Mouse (Mus musculus): Measurements from ENCODE around the gene Dnah14. TPM values are rescaled to one million over a fixed set of nuclear protein-coding genes. Genes with fewer than 3 reads are reported as not detected.

Gene Dnah14
- polyA plus RNA-seq, 1 experiment from 2014 or later = 1.9 TPM

DNA sequence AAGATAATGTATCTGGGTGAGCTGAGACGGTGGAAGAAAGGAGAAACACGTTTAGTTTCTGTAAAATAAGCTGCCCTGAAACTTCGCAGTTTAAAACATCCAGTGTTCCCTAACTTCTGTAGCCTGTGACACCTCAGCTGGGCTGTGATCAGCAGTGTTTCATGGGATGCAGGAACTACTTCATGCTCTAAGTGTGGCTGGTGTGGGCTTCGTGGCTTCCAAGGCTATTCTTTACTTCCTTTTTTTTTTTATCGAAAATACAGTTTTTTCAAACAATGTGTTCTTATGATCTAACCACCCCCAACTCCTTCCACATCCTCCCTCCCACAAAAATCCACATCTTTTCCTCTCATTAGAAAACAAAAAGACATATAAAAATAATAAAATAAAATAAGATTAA lies 20.9 kb upstream of the Dnah14 start:
- Histone ChIP-seq H3K4me3 (no peak overlapping the region), H3K9me3 (replicated peaks) (no peaks in the 10 kb centered on the region), H3K36me3 (no peaks in the 10 kb centered on the region), H3K27me3 (ENCODE audit: low read depth, poor library complexity, severe bottlenecking) (no peaks in the 10 kb centered on the region), H3K4me1 (peaks cover 12% of the 10 kb centered on the region), H3K27ac (replicated peaks) (no peak overlapping the region)
- 94% methylated on average over 5 of the region's 5 CpGs for WGBS
- DNase-seq (ENCODE audit: low spot score) = no peak

- DNase-seq (ENCODE audit: low spot score) = no peak
- Histone ChIP-seq H3K4me1 (peaks cover 14% of the 10 kb centered on the region), H3K36me3 (no peaks in the 10 kb centered on the region), H3K27ac (replicated peaks) (no peak overlapping the region), H3K9me3 (replicated peaks) (no peaks in the 10 kb centered on the region), H3K4me3 (no peak overlapping the region), H3K27me3 (ENCODE audit: low read depth, poor library complexity, severe bottlenecking) (no peaks in the 10 kb centered on the region)
- WGBS = 73% methylated on average over 10 of the region's 10 CpGs
These were observed 16.7 kb upstream of the Dnah14 start for GRCm38 (mm10) chr1:181559655-181560054.

GRCm38 (mm10) chr1:181560325-181560724 lies 16.0 kb upstream of the Dnah14 start:
- H3K36me3 ChIP-seq = no peaks in the 10 kb centered on the region
- DNase-seq (ENCODE audit: low spot score) = no peak
- peaks cover 14% of the 10 kb centered on the region for H3K4me1 ChIP-seq
- H3K27ac ChIP-seq (replicated peaks) = no peak overlapping the region
- H3K9me3 ChIP-seq (replicated peaks) = no peaks in the 10 kb centered on the region
- H3K27me3 ChIP-seq (ENCODE audit: low read depth, poor library complexity, severe bottlenecking) = no peaks in the 10 kb centered on the region
- no peak overlapping the region for H3K4me3 ChIP-seq
- 88% methylated on average over 6 of the region's 6 CpGs for whole genome bisulfite sequencing

DNA sequence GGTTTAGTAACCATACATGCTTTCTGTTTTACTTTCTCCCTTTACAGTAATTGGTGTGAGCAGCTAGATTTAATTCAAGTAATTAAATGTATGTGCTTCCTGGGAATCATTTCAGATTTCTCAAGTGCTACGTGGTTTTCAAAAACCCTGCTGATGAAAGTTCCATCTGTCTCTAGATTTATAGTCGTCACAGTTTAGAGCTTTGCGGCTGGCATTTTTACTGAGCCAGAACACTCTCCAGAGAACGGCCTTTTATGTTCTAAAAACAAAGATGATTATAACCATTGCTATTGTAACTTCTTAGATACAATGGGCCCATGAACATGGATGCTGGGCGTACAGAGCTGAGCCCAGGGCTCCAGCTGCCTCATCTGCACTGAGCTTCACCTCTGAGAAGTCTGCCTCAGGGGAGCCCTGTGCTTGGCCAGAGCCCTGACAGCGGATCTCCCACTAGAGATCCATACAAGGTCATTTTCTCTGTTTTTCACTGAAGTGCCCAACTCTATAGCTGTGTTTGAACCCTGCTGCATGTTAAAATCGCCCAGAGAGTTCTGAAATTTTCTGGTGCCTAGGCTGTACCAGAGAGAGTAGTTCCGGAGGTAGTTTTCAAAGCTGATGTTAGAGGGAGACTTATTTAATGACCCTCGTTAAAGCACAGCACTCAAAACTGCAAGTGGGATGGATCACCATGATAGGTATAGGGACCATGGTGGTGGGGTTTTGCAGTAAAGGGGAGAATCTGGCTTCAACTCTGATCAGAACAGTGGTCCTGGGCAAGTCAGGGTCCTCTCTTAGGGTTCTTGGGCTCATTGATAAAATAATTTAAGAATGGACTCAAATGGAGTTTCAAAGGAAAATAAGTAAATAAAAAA lies 15.2 kb upstream of the Dnah14 start:
- DNase-seq (ENCODE audit: low spot score) = no peak

DNA sequence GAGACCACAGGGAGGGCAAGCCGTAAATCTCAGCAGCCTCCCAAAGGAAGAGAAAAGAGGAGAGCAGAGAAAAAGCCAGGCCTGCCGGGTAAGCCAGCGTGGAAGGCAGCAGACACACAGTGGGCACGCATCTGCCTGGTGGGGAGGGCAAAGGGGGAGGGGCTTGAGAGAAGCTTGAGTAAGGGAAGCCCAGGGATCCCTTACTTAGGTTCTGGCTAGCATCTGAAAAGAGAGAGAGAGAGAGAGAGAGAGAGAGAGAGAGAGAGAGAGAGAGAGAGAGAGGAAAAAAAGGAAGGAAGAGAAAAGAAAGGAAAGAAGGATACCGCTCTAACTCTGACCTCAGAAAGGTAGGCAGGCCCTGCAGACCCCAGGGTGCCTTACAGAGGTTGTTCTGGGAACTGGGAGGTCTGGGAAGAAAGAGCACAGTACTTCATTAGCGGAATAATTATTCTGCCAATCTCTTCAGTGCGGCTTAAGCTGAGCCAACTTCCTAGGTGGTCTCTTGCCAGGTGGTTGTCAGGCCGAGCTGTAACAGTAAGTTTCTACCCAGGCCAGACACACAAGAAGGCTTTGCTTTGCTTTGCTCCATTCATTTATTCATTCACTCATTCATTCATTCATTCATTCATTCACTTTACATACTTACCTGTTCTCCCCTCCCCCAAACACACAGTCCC lies 14.5 kb upstream of the Dnah14 start:
- Histone ChIP-seq H3K9me3 (replicated peaks) (no peaks in the 10 kb centered on the region), H3K4me1 (peaks cover 14% of the 10 kb centered on the region), H3K4me3 (no peak overlapping the region), H3K27me3 (ENCODE audit: low read depth, poor library complexity, severe bottlenecking) (no peaks in the 10 kb centered on the region), H3K36me3 (no peaks in the 10 kb centered on the region), H3K27ac (replicated peaks) (no peak overlapping the region; the same call in 1 of the 2 replicates)
- 21% methylated on average over 8 of the region's 8 CpGs for WGBS
- no peak for DNase-seq (ENCODE audit: low spot score)

More for the DNA sequence above, 15.2 kb upstream of the Dnah14 start:
- no peaks in the 10 kb centered on the region for H3K27me3 ChIP-seq (ENCODE audit: low read depth, poor library complexity, severe bottlenecking)
- 77% methylated on average over 9 of the region's 9 CpGs for WGBS
- H3K27ac ChIP-seq (replicated peaks) = no peak overlapping the region
- H3K4me3 ChIP-seq = no peak overlapping the region
- no peaks in the 10 kb centered on the region for H3K36me3 ChIP-seq
- H3K4me1 ChIP-seq = peaks cover 14% of the 10 kb centered on the region
- no peaks in the 10 kb centered on the region for H3K9me3 ChIP-seq (replicated peaks)

- Histone ChIP-seq H3K36me3 (no peaks in the 10 kb centered on the region), H3K4me3 (no peak overlapping the region), H3K9me3 (replicated peaks) (no peaks in the 10 kb centered on the region), H3K4me1 (no peaks in the 10 kb centered on the region), H3K27ac (replicated peaks) (no peak overlapping the region), H3K27me3 (ENCODE audit: low read depth, poor library complexity, severe bottlenecking) (no peaks in the 10 kb centered on the region)
- WGBS = 87% methylated on average over 9 of the region's 9 CpGs
- no peak for DNase-seq (ENCODE audit: low spot score)
These were observed 6.9 kb upstream of the Dnah14 start for GRCm38 (mm10) chr1:181569447-181569846.

DNA sequence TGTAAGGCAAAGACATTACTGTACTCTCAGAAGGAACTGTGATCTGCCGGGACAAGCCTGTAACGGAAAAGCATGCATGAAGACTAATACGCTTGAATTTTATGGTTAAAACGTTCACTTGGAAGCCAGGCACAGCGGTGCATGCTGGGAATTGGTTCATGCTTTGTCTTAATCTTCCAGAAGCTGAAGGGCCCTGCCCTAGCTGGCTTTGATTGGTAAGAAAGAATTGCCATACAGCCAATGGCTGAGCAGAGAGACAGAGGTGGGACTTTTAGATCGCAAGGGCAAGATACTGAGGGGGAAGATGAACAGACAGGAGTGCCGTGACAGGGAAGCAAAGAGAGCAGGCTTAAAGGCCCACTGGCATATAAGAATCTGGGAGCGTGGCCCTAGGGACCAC lies 6.8 kb downstream of the Dnah14 start:
- DNase-seq (ENCODE audit: low spot score) = no peak
- H3K27me3 ChIP-seq (ENCODE audit: low read depth, poor library complexity, severe bottlenecking) = no peaks in the 10 kb centered on the region
- no peaks in the 10 kb centered on the region for H3K9me3 ChIP-seq (replicated peaks)
- 0 out of 2 replicates have a peak, but pooled peaks cover 4% of the 10 kb centered on the region for H3K4me1 ChIP-seq
- WGBS = 73% methylated on average over 8 of the region's 8 CpGs
- H3K36me3 ChIP-seq = no peaks in the 10 kb centered on the region
- no peak overlapping the region for H3K4me3 ChIP-seq
- no peak overlapping the region for H3K27ac ChIP-seq (replicated peaks)

DNA sequence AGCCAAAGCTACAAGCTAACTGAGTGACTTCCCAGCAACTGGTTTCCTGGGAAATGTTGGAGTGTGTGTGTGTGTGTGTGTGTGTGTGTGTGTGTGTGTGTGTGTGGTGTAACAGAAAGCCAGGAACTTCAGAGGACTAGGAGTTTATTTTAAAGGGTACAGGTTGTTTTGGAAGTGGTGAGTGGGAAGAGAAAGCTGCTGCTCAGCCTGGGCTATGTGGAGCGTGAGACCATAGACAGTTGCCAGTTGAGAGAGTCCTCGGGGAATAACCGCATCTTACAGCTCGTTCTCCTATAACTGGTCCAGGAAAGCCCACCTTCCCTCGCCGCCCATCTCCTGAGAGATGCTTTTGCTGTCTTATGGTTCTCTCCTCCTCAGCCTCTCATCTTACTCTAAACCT lies 12.8 kb downstream of the Dnah14 start:
- no peaks in the 10 kb centered on the region for H3K9me3 ChIP-seq (replicated peaks)
- H3K27ac ChIP-seq (replicated peaks) = no peak overlapping the region
- H3K4me3 ChIP-seq = no peak overlapping the region
- H3K27me3 ChIP-seq (ENCODE audit: low read depth, poor library complexity, severe bottlenecking) = no peaks in the 10 kb centered on the region
- no peak for DNase-seq (ENCODE audit: low spot score)
- H3K4me1 ChIP-seq = no peaks in the 10 kb centered on the region
- no peaks in the 10 kb centered on the region for H3K36me3 ChIP-seq
- WGBS = 89% methylated on average over 6 of the region's 6 CpGs

GRCm38 (mm10) chr1:181599376-181599775 lies 23.0 kb downstream of the Dnah14 start:
- H3K36me3 ChIP-seq = no peaks in the 10 kb centered on the region
- H3K9me3 ChIP-seq (replicated peaks) = no peaks in the 10 kb centered on the region
- H3K4me1 ChIP-seq = no peaks in the 10 kb centered on the region
- no peaks in the 10 kb centered on the region for H3K27me3 ChIP-seq (ENCODE audit: low read depth, poor library complexity, severe bottlenecking)
- 62% methylated on average over 4 of the region's 4 CpGs for WGBS
- no peak for DNase-seq (ENCODE audit: low spot score)
- H3K27ac ChIP-seq (replicated peaks) = no peak overlapping the region
- H3K4me3 ChIP-seq = no peak overlapping the region

DNA sequence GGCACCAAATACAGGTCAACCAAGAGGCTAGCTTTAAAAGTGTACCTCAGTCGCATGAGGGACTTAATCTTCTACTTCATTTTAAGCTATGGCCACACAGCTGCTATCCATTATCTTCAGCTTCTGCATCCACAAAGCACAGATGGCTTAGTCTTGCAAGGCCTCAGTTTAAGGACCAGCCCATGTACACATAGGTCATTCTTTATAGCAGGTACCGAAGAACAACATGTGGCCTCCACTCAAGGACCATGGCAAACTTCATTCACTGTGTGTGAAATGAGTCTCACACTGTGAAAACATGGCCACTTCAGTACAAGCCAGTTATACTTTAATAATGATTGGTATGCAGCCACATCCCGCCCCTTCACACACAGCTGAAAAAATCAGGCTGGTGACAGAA lies 34.8 kb downstream of the Dnah14 start:
- no peaks in the 10 kb centered on the region for H3K27me3 ChIP-seq (ENCODE audit: low read depth, poor library complexity, severe bottlenecking)
- DNase-seq (ENCODE audit: low spot score) = no peak
- WGBS = 73% methylated on average over 3 of the region's 3 CpGs
- no peaks in the 10 kb centered on the region for H3K9me3 ChIP-seq (replicated peaks)
- H3K36me3 ChIP-seq = no peaks in the 10 kb centered on the region
- H3K4me3 ChIP-seq = no peak overlapping the region
- no peak overlapping the region for H3K27ac ChIP-seq (replicated peaks)
- H3K4me1 ChIP-seq = no peaks in the 10 kb centered on the region

GRCm38 (mm10) chr1:181615866-181616491 lies 39.6 kb downstream of the Dnah14 start:
- Histone ChIP-seq H3K36me3 (no peaks in the 10 kb centered on the region), H3K4me3 (no peak overlapping the region), H3K9me3 (replicated peaks) (no peaks in the 10 kb centered on the region), H3K27ac (replicated peaks) (no peak overlapping the region), H3K4me1 (no peaks in the 10 kb centered on the region), H3K27me3 (ENCODE audit: low read depth, poor library complexity, severe bottlenecking) (no peaks in the 10 kb centered on the region)
- peak; percentile 40 for DNase-seq (ENCODE audit: low spot score)
- 49% methylated on average over 11 of the region's 11 CpGs for WGBS

- Histone ChIP-seq H3K4me3 (no peak overlapping the region), H3K9me3 (replicated peaks) (no peaks in the 10 kb centered on the region), H3K27ac (replicated peaks) (no peak overlapping the region), H3K36me3 (no peaks in the 10 kb centered on the region), H3K27me3 (ENCODE audit: low read depth, poor library complexity, severe bottlenecking) (no peaks in the 10 kb centered on the region), H3K4me1 (no peaks in the 10 kb centered on the region)
- WGBS = 47% methylated on average over 5 of the region's 5 CpGs
- DNase-seq (ENCODE audit: low spot score) = no peak
These were observed 41.0 kb downstream of the Dnah14 start for GRCm38 (mm10) chr1:181617332-181617731.
